Mouse (Mus musculus) kidney, adult 2 months (tissue): Measurements from ENCODE around the gene Zfp346.

ENCODE experiments used
- CTCF ChIP-seq: fragments of 200-500 bp; conservative IDR thresholded peaks from 2 replicates; pipeline ENCODE4 v1.5.1; 2011; ENCODE audit warnings: low read depth, mild to moderate bottlenecking, control low read depth, low read length, moderate library complexity, mixed read lengths; ENCODE audit not compliant: insufficient read depth, insufficient read length
- POLR2A ChIP-seq: fragments of 200-500 bp; IDR thresholded peaks from one replicate; pipeline ENCODE4 v1.6.1; 2011; ENCODE audit warnings: low read depth, low read length, control low read depth

DNA sequence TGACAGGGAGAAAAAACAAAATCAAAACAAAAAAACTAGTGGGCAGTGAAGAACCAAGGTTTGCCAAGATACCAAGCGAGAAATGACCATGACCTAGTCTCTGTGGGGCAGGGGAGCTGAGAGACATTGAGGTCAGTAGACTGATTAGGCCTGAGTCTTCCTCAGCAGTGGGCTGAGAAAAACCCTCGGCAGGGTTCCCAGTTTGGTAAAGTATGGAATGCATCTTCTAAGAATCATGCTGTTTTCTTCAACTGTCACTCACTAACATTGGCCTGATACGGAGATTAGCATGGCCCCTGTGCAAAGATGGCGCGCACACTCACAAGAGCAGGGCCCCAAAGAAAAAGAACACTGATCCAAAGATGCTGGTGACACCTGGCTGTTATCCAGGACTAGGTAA is 48.8 kb downstream of the Zfp346 start:
- TF ChIP-seq CTCF, result no peak
- TF ChIP-seq POLR2A, result no peak
